Mouse (Mus musculus): ENCODE data around the gene Shtn1.

GRCm38 (mm10) chr19:59052053-59052452 is 23.8 kb downstream of the Shtn1 start:
- TF ChIP-seq POLR2A (IDR thresholded peaks at IDR 0.05; ENCODE audit: low read depth, low read length), result no peak
- TF ChIP-seq CTCF (IDR thresholded peaks at IDR 0.05; ENCODE audit: extremely low read depth, insufficient read length, insufficient replicate concordance, low read depth, low read length), result no peak

Data from small intestine, adult 2 months (tissue).